Mouse (Mus musculus): Measurements from ENCODE around the gene Igf1r.
"Not testable (repeated sequence)": the region's sequence is repeated elsewhere in the genome, so short reads cannot be mapped to it uniquely, and the experiment has no call there.

Gene Igf1r

DNA sequence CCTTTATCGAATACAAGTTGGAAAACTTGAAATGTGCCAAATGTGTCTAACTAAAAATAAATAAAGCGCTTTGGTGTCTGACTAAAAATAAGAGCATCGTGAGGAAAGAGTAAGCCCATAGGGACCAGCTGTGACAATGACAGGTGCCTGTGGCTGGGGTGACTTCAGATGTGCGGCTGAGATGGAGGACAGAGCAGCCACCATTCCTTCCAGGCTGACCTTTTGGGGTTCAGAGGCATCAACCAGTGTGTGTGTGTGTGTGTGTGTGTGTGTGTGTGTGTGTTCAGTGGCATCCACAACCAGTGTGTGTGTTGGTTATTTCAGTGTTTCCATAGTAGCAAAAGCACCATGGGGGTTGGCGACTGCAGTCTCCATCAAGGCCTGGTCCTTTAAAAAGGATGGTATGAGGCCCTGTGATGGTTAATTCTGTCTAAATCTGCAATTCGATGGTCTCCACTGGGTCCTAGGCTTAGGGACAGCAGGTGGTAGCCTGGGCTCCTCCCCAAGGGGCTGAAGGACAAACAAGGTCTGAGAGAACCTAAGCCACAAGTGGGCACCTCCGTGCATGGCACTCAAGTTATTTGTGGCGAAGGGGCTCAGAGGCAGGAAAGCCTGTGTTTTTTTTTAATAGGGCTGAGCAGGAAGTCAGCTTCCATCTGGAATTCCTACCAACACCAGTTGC, 310.9 kb downstream of the Igf1r start:
- DNase-seq (ENCODE audit: extremely low read depth, low read depth, low spot score) = no peak

GRCm38 (mm10) chr7:68264028-68264453, 311.4 kb downstream of the Igf1r start, which contains the start of gene Pgpep1l:
Gene Pgpep1l, minus strand, starts transcription at chr7:68264233.
- no peak for DNase-seq (ENCODE audit: extremely low read depth, low read depth, low spot score)

GRCm38 (mm10) chr7:68264531-68264930, 311.9 kb downstream of the Igf1r start:
- DNase-seq (ENCODE audit: extremely low read depth, low read depth, low spot score) = no peak

DNA sequence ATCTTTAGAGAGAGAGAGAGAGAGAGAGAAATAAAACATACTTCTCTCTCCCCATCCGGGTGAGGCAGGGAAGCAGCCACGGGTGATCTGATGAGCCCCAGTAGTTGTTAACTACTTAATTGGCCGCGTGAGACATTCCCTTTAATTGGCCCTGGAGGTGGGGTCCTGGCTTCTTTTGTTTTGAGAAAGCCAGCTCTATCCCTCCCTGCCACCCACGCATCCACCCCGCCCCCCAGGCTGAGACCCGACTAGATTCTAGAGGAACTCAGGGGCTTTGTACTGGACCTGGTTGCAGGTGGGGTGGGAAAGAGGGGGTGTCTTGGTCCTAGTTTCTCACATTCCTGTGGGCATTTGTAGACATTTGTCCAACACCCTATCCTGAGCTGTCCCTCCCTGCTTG, 312.8 kb downstream of the Igf1r start:
- DNase-seq (ENCODE audit: extremely low read depth, low read depth, low spot score) = no peak

GRCm38 (mm10) chr7:68266691-68267090, 314.1 kb downstream of the Igf1r start:
- DNase-seq (ENCODE audit: extremely low read depth, low read depth, low spot score) = no peak

GRCm38 (mm10) chr7:68270551-68270950, 317.9 kb downstream of the Igf1r start:
- DNase-seq (ENCODE audit: extremely low read depth, low read depth, low spot score) = no peak

DNA sequence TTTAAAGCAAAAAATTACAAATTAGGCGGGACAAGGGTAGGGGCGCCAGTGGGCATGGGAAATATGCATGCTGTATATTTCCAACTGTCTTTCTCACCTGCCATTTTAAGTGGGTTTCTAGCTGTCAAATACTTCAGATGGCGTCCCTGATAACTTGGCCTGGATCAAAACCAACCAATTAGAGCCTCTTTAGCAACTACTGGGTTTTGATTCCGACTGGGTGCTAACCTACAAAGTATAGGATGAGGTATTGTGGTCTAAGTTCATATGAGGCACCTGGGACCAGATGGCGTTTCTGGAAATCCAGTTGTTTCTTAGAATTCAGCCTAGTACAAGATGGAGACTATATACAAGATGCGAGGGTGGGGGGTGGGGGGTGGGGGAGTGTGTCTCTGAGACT, 319.2 kb downstream of the Igf1r start:
- DNase-seq (ENCODE audit: extremely low read depth, low read depth, low spot score) = no peak

DNA sequence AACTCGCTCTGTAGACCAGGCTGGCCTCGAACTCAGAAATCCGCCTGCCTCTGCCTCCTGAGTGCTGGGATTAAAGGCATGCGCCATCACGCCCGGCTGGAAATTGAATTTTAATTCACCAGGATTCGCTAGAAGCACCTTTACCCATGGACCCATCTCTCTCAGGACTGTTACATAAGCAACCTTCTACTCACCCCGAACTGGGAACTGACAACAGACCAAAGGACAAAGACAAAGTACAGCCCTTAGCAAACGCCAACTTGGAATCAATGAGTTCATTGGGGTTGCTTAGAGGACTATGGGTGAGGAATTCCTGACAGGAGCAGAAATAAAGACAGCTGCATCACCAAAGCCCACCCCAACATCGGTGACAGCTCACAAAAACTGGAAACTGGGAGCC, 320.0 kb downstream of the Igf1r start:
- DNase-seq (ENCODE audit: extremely low read depth, low read depth, low spot score) = no peak

GRCm38 (mm10) chr7:68273515-68273914, 320.9 kb downstream of the Igf1r start, which contains the start of gene Fam169b:
Gene Fam169b, plus strand, starts transcription at chr7:68273839.
- DNase-seq (ENCODE audit: extremely low read depth, low read depth, low spot score) = no peak

DNA sequence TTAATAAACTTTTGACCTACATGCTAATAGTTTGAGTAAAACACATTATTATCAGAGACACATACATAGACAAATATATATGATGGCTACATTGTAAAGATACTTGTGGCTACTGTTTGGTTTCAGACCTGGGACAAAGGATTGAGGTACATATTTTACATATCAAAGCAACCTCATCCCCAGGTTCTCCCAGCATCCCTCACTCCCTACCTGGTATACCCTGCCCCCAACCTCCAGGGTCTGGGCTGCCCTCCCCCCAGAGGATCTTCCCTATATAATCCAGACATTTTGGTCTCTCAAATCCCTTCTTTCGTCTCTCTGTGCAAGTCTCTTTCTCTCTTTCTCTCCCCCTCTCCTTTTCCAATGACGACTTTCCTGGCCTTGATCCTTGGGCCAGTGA, 321.6 kb downstream of the Igf1r start:
- no peak for DNase-seq (ENCODE audit: extremely low read depth, low read depth, low spot score)

GRCm38 (mm10) chr7:68274951-68275350, 322.3 kb downstream of the Igf1r start:
- no peak for DNase-seq (ENCODE audit: extremely low read depth, low read depth, low spot score)

DNA sequence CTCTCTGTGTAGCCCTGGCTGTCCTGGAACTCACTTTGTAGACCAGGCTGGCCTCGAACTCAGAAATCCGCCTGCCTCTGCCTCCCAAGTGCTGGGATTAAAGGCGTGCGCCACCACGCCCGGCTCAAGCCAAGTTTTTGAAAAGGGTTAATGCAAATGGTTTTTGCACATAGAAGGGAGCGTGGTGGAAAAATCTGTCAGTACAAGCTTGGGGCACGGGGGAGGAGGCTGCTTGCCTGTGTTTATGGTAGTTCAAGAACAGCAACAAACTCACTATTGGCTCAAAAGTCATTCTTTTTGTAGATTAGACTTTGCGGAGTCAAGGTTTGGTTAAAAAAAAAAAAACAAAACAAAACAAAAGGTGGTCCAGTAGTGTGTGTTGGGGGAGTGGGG, 322.8 kb downstream of the Igf1r start:
- not testable (repeated sequence) for DNase-seq (ENCODE audit: extremely low read depth, low read depth, low spot score)

GRCm38 (mm10) chr7:68275838-68276731, 323.5 kb downstream of the Igf1r start:
- no peak for DNase-seq (ENCODE audit: extremely low read depth, low read depth, low spot score)

DNA sequence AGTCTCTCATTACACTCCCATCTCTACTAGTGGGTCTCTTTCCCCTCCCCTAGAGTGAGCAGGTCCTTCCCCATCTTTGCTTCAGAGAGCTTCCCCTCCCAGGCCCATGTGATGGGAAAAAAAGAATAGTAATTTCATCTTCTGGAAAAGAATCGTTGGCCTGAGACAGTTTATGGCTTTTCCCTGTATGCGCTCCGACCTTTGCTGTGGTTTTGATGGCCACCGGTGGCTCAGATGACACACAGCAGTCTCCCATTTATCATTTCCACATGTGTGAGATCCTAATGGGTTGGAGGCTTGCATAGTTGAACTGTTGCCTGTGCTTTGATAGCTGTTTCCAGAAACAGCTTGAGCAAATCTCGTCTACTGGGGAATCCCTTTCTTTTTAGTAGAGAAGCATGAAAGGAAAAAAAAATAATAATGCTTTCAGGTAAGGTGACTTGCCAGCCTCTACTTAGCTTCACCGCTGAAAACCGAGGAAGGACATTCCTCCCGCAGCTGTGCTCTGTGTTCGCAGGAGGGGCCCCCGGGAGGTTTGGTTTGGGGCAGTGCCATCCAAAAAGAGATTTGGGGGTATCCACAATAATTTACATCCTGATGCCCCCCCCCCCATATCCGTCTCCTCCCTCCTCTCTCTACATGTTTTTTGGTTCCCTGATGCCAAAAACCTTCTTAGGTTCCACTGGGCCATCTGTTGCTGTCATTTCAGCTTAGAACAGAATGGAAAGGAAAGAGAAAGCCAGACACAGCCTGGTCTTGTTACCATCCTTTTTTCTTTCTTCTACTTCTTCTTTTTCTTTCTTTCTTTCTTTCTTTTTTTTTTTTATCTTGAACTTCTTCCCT, 324.6 kb downstream of the Igf1r start:
- DNase-seq (ENCODE audit: extremely low read depth, low read depth, low spot score) = no peak

DNA sequence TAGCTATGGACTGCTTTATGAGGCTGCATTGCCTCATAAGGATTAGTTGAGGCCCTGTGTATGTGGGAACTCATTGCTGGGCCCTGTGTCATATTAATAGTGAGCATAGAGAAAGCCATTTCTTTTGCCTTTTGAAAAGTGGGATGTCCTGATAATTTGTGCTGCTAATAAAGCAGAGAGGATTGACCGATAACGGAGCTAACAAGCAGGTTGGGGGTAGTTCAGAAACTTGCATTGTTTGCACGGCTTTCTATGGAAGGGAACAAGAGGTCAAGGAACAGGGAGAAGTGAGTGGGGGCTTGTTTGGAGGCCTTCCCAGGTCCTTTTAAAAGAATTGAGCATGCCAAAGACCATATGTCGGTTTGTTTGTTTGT, 325.3 kb downstream of the Igf1r start:
- no peak for DNase-seq (ENCODE audit: extremely low read depth, low read depth, low spot score)

DNA sequence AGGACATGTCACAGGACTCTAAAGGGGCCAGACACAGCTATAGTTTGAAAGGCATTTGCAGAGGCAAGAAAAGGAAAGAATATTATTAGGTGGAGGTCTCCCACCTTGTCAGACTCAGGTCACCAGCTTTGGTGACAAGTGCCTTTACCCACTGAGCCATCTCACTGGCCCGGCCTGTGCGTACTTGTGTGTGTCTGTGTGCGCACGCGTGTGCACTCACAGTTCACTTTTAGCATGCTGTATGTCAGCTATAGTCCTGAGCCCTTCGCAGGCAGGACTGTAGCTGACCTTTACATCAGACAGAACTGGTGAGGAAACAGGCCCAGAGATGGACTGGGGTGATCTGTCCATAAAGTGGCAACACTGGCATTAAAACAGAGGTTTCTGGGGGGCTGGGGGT, 325.8 kb downstream of the Igf1r start:
- no peak for DNase-seq (ENCODE audit: extremely low read depth, low read depth, low spot score)

DNA sequence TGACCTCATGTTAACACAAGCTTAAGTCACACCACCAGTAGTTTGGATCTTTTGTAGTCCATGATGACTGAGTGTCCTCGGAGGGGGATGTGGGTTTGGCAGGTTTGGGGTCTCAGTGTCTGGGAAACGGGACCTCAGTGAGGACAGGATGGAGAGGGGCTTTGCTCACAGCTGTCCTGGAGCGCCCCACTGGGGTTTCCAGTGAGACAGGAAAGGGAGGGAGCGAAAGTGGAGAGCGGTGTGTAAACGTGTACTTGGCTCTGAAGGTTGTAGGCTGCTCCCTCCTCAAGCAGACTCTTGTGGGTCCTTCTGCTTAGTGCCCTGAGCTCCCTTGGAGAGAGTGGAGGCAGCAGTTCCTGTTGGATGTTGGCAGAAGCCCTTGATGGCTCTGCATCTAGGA, 326.3 kb downstream of the Igf1r start:
- no peak for DNase-seq (ENCODE audit: extremely low read depth, low read depth, low spot score)

DNA sequence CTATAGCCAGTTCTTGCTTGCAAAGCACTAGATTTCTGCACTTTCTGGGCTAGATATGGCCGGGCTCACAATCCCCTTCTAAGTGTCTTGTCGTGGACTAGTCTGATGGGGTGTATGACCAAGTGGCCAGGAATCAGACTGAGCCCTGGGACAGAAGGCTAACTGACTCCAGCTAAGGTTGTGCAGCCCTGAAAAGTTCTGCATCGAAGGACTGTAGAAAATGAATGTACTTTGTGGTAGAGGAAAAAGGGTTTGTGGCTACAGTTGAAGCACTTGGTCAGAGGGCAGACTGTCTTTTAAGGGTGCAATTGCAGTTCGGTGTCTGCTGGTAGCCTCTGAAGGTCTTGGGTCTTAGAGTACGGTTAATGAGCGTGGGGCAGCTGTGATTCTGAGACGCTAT, 326.9 kb downstream of the Igf1r start:
- no peak for DNase-seq (ENCODE audit: extremely low read depth, low read depth, low spot score)

DNA sequence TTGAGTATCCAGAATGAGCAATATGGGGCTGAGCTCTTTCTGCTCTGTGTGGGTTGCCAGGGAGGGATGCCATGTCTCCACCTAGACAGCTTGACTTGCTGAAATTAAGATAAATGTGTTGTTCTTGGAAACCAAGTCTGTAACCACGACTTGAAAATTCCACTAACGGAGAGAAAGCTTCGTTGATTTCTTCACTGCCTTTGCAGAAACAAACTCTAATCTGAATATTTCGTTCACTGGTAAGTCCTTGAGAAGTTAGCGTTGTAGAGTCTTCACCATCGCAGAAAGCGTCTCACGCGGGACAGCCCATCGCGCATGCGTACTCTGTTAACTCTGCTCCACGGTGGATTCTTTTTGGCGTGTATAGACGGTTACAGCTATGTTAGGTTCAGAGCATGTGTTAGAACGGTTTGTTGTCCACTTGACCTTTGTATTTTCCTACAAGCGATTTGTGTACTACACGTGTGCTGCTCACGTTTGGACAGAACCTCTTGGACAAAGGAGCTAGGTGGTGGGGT, 327.8 kb downstream of the Igf1r start:
- DNase-seq (ENCODE audit: extremely low read depth, low read depth, low spot score) = no peak

- DNase-seq (ENCODE audit: extremely low read depth, low read depth, low spot score) = no peak
Observed at GRCm38 (mm10) chr7:68281341-68281740, 328.7 kb downstream of the Igf1r start.
